Mouse (Mus musculus): Measurements from ENCODE around the gene Dtx1.

Dtx1 gene

DNA sequence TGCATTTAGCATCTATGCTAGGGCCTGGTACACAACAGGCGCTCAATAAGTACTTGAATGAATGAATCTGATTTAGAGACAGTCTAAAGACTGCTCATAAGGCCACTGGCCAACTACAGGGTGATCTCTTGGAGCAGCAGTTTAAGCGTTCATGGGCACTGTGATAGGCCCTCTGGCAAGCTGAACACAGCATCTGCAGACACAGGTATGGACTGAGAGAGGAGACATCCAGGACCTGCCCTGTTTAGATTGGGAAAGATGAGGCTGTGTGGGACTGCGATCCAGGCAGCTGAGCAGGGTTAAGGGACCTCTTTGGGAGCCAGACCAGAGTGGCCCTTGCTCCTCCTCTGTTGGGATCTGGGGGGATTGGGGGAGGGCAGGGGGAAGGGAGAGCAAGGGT, at the start of gene Dtx1:
TSS of gene Dtx1 (minus strand) at position 101 of the 400 bp plus-strand sequence.
- DNase-seq (ENCODE audit: extremely low read depth, low read depth, low spot score): no peak

DNA sequence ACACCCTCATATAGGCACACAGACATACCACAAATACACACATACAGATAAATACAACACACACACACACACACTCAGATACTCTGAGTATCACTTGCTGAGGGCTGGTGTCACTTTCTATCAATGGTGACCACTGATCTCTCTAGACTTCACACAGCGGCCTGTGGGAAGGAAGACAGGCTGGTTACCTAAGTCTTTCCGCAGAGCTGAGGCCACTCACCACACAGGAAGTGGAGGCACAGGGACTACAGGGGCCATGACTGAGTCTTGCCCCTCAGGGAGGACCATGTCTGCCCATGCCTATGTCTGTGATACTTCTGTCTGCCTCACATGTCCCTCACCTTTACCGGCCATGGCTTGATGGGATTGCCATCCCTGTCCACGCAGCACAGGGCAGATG, 42.5 kb upstream of the Dtx1 start:
- DNase-seq (ENCODE audit: extremely low read depth, low read depth, low spot score): no peak

DNA sequence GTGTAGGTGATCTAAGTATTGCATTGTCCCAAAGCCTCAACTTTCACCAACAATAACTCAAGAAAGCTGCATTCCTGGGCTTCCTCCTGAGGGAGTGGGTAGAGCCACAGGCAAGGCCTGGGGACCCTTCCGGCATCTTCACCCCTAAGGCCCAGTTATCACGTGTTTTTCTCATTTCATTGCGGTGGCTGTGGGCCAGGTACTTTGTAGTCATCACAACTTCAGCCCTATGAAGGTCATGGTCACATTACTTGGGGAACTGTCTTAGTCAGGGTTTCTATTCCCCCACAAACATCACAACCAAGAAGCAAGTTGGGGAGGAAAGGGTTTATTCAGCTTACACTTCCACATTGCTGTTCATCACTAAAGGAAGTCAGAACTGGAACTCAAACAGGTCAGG, 41.1 kb upstream of the Dtx1 start:
- no peak for DNase-seq (ENCODE audit: extremely low read depth, low read depth, low spot score)

DNA sequence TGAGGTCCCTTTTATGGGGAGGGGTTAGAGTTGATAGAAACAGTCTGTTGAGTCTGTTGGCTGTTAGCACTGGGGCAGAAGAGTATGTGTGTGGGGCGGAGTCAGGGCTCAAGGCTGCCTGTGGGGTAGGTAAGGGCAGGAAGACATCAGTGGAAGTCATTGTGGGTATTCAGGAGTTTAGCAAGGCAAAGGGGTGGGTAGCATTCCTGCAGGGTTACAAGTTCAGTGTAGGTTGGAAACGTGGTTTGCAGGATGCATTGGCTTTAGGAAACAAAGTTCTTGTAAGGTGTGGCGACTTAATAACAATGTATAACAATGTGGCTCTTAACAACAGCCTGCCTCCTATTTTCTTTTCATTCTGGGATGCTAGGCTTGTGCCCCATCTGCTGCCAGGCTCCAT, 39.5 kb upstream of the Dtx1 start:
- DNase-seq (ENCODE audit: extremely low read depth, low read depth, low spot score): no peak

DNA sequence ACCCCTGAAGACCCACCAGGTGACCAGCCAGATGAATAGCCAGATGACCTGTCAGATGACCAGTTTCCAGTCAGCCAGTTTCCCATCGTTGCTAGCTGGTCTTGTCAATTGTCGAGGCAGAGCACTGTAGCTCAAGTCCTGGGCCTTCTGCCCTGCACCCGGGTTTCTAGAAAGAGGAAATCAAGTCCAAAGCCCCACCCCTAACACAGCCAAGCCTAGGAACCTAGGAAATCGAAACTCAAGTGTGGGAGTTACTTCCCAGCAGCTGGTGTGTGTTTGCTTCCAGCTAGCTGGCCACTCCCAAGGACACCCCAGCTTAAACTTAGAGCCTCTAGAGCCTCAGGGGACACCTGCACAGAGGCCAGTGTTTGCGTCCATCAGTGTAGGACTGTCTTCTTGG, 38.0 kb upstream of the Dtx1 start, which contains the start of gene Oas2:
TSS of gene Oas2 (minus strand) at position 166 of the 400 bp plus-strand sequence.
- no peak for DNase-seq (ENCODE audit: extremely low read depth, low read depth, low spot score)

DNA sequence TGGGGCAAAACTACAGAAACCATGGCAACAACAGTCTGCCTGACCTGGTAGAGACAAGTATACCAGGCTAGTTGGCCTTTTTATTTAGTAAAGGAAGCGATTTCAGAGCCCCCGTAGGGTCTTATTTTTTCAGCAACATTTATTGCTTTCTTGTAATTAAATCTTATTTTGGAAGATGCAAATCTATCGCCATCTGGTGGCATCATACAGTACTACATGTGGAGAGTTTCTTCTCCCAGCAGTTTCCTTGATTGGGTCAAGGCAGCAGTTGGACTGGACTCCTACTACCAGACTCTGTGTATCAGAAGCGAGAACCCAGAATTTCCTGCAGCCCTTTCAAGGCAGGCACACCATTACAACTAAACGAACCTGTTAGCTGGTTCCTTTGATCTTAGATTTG, 34.7 kb upstream of the Dtx1 start:
- no peak for DNase-seq (ENCODE audit: extremely low read depth, low read depth, low spot score)

DNA sequence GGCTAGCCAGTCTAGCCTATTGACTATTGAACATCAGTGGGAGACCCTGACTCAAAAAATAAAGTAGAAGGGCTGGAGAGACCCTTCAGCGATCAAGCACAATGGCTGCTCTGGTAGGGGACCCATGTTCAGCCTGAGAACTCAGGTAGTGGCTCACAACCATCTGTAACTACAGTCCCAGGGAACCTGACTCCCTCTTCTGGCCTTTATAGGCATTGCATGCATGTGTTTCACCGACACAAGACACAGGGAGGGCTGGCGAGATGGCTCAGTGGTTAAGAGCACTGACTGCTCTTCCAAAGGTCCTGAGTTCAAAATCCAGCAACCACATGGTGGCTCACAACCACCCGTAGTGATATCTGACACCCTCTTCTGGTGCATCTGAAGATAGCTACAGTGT, 30.4 kb upstream of the Dtx1 start:
- DNase-seq (ENCODE audit: extremely low read depth, low read depth, low spot score): no peak

DNA sequence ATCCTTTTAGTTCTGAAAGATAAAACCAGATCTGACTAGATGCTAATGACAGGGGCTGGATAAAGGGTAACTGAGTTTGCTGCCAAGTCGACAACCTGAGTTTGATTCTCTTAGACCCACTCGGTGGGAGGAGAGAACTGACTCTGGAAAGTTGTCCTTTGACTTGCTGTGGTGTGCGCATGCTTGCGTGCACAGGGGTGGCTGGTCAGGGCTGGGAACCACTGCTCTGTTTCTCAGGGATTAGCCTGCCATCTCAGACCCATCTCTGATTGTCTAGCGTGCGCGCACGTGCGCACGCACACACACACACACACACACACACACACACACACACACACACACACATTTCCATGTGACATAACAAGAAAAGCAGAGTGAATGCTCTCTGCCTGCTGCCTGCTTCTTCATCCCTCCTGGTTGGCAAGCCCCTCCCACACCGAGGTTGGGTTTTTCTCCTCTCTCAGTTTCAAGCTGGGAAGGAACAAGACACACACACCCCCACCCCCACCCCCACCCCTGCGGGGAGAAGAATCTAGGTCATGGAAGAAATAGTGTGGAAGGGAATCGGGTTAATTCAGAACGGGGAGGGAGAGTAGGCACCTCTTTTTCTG, 22.8 kb upstream of the Dtx1 start:
- DNase-seq (ENCODE audit: extremely low read depth, low read depth, low spot score): no peak

DNA sequence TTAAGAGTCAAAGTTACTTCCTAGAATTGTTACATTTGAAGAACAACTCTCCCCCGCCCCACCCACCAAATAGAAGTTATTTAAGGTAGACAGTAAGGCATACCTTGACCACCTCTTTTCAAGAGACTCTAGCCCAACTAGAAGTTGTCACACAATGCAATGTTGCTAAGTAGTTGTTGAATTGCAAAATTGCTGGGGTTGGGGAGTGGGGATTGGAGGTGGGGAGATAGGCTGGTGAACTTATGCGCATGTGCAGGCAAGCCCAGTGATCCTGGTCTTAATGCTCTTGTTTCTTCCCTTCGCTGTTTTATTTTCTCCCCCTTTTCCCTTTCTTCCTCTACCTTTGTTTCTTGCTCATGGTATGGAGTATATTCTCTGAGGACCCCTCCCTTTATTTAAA, 22.0 kb upstream of the Dtx1 start:
- DNase-seq (ENCODE audit: extremely low read depth, low read depth, low spot score): no peak

DNA sequence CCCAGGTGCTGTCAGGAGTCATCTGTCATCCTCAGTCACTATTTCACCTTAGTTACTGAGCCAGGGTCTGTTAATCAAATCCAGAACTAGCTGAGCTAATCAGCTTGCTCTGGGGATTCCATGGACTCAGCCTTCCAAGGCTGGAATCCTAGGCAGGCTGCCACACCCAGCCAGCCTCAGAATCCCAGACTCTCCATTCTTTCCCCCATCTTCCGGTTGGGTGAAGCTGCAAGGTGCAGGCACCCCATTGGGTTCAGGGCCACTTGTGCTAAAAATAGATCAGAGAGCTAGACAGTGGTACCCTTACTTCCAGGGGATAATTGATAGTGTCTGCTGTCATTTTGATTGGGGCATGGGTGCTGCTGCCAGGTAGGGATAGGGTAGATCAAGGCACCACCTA, 21.0 kb upstream of the Dtx1 start:
- no peak for DNase-seq (ENCODE audit: extremely low read depth, low read depth, low spot score)

DNA sequence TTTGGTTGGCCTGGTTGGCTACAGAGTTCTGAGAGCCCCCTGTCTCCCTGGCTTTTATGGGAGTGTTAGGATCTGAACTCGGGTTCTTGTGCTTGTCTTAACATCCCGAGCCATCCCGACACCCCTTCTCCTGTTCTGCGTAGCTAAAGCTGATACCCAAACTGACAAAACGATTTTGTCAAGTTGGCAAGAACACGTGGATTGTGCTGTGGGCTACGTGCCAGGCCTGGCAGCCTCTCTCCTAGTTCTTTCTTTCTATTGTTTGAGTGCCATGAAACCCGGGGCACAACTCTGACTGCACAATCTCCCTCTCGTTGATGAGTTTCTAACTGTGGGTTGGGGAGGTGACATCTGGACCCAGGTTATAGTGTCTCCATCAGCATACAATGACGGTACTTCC, 17.6 kb upstream of the Dtx1 start:
- DNase-seq (ENCODE audit: extremely low read depth, low read depth, low spot score): no peak

DNA sequence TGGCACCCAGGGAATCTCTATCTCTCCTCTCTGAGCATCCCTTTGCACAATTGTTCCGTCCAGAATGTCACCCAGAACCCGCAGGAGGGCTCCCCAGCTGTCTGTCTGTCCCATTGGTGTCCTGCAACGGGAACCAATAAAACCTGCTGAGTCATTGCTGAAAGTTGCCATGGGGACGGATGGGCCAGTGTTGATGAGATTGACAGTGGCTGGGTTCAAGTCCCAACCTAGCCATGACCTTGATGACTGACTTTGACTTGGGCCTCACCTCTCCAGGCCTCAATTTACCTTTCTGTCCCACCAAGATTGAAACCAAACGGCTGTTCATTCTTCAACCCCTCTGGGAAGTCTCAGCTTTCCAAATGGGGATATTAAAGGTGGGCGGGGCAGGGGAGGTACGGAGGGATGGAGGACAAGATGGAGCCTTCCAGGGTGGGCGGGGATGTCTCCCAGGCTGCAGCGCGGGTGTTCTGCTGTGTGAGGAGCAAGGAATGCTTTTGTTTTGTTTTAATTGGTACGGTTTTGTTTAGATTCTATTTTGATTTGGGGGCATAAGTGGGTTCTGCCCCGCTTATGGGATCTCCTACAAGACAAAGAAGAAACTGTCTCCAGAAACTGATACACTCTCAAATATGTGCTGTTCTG, 14.2 kb upstream of the Dtx1 start:
- no peak for DNase-seq (ENCODE audit: extremely low read depth, low read depth, low spot score)

DNA sequence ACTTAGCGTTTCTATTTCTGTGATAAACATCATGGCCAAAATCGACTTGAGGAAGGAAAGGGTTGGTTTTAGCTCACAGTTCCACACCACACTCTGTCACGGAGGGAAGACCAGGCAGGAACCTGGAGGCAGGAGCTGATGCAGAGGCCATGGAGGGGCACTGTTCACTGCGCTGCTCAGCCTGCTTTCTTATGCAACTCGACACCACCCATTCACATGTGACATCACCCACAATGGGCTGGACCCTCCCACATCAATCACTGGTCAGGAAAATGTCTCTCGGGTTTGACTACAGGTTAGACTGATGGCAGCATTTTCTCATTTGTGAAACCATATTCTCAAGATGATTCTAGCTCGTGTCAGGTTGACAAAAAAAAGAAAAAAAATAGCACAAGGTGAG, 9.3 kb upstream of the Dtx1 start:
- no peak for DNase-seq (ENCODE audit: extremely low read depth, low read depth, low spot score)

DNA sequence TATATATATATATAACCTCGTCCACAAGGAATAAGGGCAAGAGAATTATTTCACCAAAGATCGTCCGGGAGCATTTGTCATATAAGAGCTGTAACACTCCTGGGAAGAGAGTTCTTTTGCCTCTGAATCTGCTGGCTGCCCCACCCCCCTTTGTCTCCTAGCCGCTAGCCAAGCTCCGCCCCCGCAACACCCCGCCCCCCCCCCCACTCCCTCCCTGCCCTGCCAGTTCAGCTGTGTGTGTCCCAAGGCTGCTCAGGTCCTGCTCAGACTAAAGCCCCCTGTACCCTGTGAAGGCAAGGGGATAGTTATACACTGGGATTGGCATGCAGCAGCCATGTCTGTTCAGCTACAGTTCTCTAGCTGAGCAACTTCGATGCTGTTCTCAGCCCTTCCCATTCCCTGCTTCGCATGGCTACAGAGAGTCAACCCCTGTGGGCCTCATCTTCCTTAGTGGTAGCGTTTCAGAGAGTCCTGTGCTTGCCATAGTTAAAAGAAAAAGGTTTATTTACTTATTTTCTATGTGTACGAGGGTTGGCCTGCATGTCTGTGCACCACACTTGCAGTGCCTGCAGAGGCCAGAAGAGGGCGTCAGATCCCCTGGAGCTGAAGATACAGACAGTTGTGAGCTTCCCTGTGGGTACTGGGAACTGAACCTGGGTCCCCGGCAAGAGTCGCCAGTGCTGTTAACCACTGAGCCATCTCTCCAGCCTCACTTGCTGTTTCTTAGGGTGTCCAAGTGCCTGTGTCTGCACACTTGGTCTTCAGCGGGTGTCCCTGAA, 7.1 kb upstream of the Dtx1 start:
- DNase-seq (ENCODE audit: extremely low read depth, low read depth, low spot score): no peak

DNA sequence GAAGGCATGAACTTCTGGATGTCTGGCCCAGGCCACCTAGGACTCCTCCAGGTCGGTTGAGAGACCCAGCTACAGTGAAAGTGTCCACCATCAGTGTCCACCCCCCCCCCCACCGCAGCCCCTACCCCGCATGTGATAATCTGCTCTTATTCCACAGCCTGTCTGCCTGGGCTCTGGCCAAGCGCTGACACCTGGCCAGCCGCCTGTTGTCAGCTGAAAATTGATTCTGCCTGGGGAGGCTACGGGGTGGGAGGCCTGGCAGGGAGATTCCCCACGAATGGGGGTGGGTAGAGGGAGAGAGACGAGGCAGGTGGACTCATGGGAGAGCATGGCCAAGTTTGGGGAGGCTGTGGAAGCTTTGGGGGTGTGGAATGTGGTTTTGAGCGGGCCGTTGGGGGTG, 5.4 kb upstream of the Dtx1 start:
- no peak for DNase-seq (ENCODE audit: extremely low read depth, low read depth, low spot score)

DNA sequence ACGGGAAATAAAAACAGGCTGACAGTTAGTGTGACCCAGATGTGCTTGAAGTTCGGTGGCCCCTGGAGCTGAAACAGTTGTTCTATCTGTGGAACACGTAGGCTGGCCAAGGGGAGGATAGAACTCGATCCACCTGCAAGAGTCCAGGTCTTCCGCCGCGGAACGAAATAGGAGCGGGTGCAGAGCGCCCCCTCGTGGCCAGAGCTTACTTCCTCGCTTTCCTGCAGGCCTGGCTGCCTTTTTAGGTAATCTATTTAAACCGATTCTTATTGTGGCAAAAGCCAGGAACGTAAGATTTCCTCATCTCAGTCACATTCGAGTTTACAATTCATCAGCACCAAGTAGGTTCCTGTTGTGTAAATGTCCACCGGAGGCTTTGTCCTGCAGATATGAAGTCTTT, 2.6 kb upstream of the Dtx1 start:
- no peak for DNase-seq (ENCODE audit: extremely low read depth, low read depth, low spot score)

DNA sequence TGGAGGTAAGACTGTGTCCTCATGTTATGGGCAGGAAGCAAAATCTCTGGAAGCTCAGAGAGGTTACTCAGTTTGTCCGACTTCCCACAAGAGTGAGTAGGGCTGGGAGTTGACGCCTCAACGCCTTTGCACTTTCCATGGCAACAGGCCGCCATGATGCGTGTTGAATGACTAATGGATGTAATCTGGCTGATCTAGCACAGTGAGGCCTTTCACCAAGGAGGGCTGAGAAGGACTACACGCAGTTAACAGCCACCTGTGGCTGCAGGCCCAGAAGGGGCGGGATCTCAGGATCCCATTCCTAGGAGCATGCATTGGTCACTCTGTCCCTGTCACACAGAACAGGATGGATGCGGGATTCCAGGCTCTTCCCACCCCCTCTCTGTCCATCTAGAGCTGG, 994 bp upstream of the Dtx1 start:
- no peak for DNase-seq (ENCODE audit: extremely low read depth, low read depth, low spot score)

DNA sequence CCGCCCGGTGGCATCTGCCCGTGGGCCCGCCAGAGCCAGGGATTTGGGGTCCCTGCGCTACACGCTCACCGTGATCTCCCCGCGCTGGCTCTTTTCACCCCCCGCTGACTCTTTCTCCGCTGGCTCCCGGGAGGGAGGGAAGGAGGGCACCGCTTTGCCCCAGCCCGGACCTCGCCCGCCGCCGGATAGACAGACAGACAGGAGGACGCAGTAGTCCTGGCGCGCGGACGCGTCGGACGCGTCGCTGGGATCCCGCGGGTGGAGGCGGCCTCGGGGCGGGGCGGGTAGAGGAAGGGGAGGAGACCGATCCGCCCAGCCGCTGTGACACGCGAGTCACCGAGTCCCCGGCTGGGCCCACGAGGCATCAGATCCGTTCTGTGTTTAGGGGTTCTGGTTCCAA, 311 bp downstream of the Dtx1 start:
- no peak for DNase-seq (ENCODE audit: extremely low read depth, low read depth, low spot score)

DNA sequence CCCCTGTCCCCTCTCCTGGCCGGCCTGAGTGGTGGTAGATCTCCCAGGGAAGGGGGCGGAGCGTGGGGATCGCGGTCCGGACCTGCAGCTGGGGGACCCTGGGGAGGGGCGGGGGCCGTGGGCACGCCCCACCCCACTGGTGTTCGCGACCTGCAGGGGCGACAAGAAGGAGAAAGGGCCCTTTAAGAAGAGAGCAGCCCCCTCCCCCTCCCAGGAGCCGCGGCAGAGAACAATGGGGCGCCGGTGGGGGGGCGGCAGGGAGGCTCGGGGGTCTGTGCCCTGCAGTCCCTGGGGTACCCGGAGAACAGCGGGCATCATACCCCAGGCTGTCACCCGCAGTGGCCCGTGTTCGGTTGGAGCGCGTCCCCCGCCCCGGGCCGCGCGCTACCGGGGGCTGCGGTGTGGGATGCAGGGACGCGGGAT, 890 bp downstream of the Dtx1 start:
- no peak for DNase-seq (ENCODE audit: extremely low read depth, low read depth, low spot score)

DNA sequence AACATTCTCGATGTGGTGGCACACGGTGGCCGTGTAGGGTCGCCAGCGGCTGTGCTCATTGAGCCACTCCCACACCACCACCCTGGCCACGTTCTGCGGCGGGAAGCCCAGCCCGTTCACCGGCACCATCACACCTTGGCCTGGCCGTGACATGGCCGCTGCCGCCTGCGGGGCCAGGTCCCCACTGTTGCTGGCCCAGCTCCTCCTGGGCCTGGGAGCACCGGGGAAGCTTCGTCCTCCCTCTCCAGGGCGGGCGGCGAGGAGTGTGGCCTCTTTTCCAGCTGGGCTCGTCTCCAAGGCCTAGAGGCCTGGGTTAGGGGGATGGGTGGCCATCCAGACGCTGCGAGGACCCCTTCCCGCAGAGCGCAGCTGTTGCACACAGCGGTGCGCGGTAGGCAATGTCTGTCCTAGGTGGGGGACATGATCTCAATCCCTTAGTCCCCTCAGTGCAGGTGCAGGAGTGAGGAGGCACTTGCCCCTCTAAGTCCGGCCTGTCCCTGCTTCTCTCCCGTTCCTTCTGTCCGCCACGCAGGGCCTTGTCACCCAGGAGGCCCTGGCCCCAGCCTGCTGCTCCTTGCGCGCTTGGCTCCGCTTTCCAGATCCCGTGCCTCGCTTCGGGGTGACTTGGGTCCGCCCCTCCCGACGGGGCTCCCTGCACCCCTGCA, 1.4 kb downstream of the Dtx1 start:
- no peak for DNase-seq (ENCODE audit: extremely low read depth, low read depth, low spot score)

DNA sequence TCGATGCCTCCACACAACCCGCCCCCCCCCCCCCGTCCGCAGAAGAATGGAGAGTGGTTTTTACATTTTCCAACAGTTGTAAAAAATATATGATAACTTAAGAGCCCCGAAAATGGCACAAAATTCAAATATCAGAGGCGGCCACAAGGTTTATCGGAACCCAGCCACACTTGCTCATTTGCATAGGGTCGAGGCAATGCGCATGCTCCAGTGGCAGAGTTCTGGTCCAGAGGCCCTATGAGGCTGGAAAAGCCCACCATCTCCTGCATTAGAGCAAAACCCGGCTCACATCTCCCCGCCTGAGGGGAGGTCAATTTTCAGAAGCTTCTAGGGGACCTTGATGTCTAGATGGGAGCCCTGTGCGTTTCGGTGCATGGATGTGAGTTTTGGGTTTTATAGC, 4.8 kb downstream of the Dtx1 start:
- DNase-seq (ENCODE audit: extremely low read depth, low read depth, low spot score): no peak

DNA sequence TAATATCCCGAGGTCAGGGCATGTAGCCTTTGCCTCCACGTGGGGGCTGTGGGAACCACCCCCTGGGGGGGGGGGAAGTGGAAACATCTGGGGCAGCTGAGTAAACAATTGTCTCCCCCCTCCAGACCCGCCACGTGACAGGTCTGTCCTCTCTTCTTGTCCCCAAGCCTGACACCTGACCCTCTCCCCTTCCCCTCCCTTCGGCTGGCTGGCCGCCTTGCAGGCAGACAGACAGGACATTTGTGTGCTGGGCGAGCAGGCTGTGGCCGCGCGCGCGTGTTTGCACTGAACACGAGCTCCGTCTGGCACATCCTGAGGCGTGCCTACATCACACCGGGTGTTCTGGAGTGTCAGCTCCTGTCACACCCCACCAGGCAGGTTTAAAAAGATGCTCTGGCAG, 5.2 kb downstream of the Dtx1 start:
- no peak for DNase-seq (ENCODE audit: extremely low read depth, low read depth, low spot score)

All from fat pad, adult 2 months (tissue).